Comparison of ENCODE assay signal across 15 mouse cellular contexts in genomic region chr5:90182782-90183181, GRCm38 (mm10).
"Had no signal": no experiment of that assay in that cellular context is flagged by ENCODE, and none has a peak within 500 bp of the region (broad histone marks: within the 10 kb centered on the region; RNA-seq: fewer than 3 reads in every experiment).

No protein-coding gene starts in this region.

- H3K27ac ChIP-seq: neural tube, embryonic 15.5 days; stomach, embryonic 15.5 days; stomach, postnatal 0 days had no signal

- H3K4me3 ChIP-seq: neural tube, embryonic 15.5 days; stomach, embryonic 15.5 days had no signal

- H3K9ac ChIP-seq: neural tube, embryonic 15.5 days; stomach, embryonic 15.5 days had no signal

- H3K27me3 ChIP-seq: neural tube, embryonic 15.5 days; stomach, embryonic 15.5 days had no signal

- H3K4me2 ChIP-seq: neural tube, embryonic 15.5 days; stomach, embryonic 15.5 days had no signal

- H3K36me3 ChIP-seq: neural tube, embryonic 15.5 days; stomach, embryonic 15.5 days had no signal

- H3K4me1 ChIP-seq: neural tube, embryonic 15.5 days; stomach, embryonic 15.5 days had no signal

- DNase-seq: retina, postnatal 1 day; right cerebral cortex, adult 18-20 months; right cerebral cortex, postnatal 14 days; right cerebral cortex, postnatal 25 days; right cerebral cortex, postnatal 4 days; spleen, adult 18-20 months; thymus, adult 18-20 months; thymus, adult 2 months; thymus, postnatal 14 days; thymus, postnatal 25 days; thymus, postnatal 36 days; thymus, postnatal 4 days had no signal

- H3K9me3 ChIP-seq: neural tube, embryonic 15.5 days; stomach, embryonic 15.5 days had no signal
